Mouse (Mus musculus) inflammation-experienced regulatory T-cells, adult 6 months (primary cell): ENCODE results near the gene Atg5. TPM values are rescaled to one million over a fixed set of nuclear protein-coding genes. Genes with fewer than 3 reads are reported as not detected.

ENCODE experiments used
- ATAC-seq: one replicate; pipeline ENCODE4 v1.8.0; 2017
- polyA plus RNA-seq, 3 experiments: library from polyadenylated mRNA; unstranded; fragments of 100-300 nt; shearing (Covaris generic); gene quantifications; one replicate each; pipeline ENCODE4 v1.2.1; 2017

Gene Atg5
- polyA plus RNA-seq, 3 experiments from 2014 or later, result 47.5 to 58.6 (median 58.5) TPM

- no peak for ATAC-seq
Measured at GRCm38 (mm10) chr10:44391509-44392290, 123.5 kb downstream of the Atg5 start.

DNA sequence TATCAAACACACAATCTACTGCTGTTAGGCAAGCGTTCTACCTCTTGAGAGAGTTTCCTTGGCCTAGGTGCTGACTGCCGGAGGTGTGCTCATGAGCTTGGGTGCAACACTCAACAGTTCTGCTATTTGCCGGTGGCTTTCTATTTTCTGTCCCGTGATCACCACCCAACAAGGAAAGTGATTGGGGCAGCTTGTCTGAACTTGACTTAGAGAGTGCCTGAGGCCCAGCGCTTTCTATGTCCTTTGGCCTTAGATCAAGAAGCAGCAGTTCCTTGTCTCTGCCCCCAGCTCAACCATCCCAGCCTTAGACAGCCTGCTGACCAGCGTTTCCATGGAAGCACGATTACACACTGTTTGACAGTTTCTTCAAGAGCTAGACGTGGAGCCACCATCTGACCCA is 124.7 kb downstream of the Atg5 start:
- no peak for ATAC-seq

DNA sequence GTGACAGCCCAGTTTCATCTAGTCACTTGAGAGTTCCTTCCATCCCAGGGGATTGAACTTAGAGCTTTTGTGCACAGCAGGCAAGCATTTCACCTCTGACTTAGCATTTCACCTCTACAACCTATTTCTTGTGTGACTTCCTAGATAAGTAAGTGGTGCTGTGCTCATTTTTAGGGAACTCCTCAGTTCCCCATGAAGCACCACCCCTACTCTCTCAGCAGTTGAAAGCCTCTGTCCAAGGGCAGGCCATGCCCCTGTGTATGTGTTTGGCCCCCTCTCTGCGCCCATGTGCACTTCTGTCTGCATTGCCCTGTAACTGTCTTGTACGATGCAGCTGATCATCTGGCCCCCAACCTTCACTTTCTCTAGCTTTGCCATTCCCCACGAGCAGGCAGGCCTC is 132.0 kb downstream of the Atg5 start:
- peak; percentile 19 for ATAC-seq

- ATAC-seq, result peak; percentile 47
Measured at GRCm38 (mm10) chr10:44400602-44401001, 132.4 kb downstream of the Atg5 start.

DNA sequence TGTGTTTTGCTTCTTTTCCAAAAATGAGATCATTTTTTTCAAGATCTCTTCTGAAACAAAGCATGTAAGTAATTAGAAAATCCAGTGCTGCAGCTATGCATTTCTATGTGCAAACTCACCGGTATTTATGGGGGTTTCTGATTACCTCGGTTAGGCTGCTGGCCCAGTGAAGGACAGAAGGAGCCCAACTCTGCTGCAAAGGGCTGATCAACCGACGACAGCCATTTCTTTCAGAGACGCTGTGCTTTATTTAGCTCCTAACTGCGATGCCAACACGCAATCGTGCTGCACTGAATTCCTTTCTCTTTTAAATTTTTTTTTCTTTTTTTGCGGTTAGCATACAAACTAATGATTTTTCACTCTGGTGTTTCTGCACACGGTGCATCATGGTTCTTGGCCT is 133.4 kb downstream of the Atg5 start:
- no peak for ATAC-seq

GRCm38 (mm10) chr10:44403415-44403814 is 135.3 kb downstream of the Atg5 start:
- no peak for ATAC-seq

- no peak for ATAC-seq
Measured at GRCm38 (mm10) chr10:44409054-44409453, 140.9 kb downstream of the Atg5 start.

GRCm38 (mm10) chr10:44409958-44410357 is 141.8 kb downstream of the Atg5 start:
- no peak for ATAC-seq

Other genes starting within 250 kb of the Atg5 start
- gene Crybg1, start 119.5 kb upstream of the Atg5 start, polyA plus RNA-seq, result 10 to 100 TPM; 11.4 to 37.7 (median 19.3) TPM